Mouse (Mus musculus): ENCODE results near the gene Ube2ql1.

Gene Ube2ql1

GRCm38 (mm10) chr13:69707496-69707895 is 32.2 kb downstream of the Ube2ql1 start:
- CTCF ChIA-PET: interaction anchor here (0.7 kb wide), 1 partner anchor 58 kb away, joined by 7 read pairs; no protein-coding TSS in a partner anchor

GRCm38 (mm10) chr13:69706919-69707318 is 32.8 kb downstream of the Ube2ql1 start:
- CTCF ChIA-PET: no interaction called here

- CTCF ChIA-PET: no interaction called here
These were observed 36.2 kb downstream of the Ube2ql1 start for GRCm38 (mm10) chr13:69703505-69703904.

GRCm38 (mm10) chr13:69701397-69701796 is 38.3 kb downstream of the Ube2ql1 start:
- CTCF ChIA-PET: no interaction called here

GRCm38 (mm10) chr13:69700827-69701226 is 38.9 kb downstream of the Ube2ql1 start:
- CTCF ChIA-PET: no interaction called here

GRCm38 (mm10) chr13:69696333-69696991 is 43.2 kb downstream of the Ube2ql1 start:
- CTCF ChIA-PET: no interaction called here

GRCm38 (mm10) chr13:69691074-69691473 is 48.6 kb downstream of the Ube2ql1 start:
- CTCF ChIA-PET: no interaction called here

GRCm38 (mm10) chr13:69687023-69687422 is 52.7 kb downstream of the Ube2ql1 start:
- CTCF ChIA-PET: no interaction called here

- CTCF ChIA-PET: no interaction called here
These were observed 54.3 kb downstream of the Ube2ql1 start for GRCm38 (mm10) chr13:69685406-69685818.

GRCm38 (mm10) chr13:69673921-69674618 is 65.6 kb downstream of the Ube2ql1 start:
- CTCF ChIA-PET: no interaction called here

- CTCF ChIA-PET: no interaction called here
These were observed 66.3 kb downstream of the Ube2ql1 start for GRCm38 (mm10) chr13:69673197-69673920.

GRCm38 (mm10) chr13:69672565-69672964 is 67.1 kb downstream of the Ube2ql1 start:
- CTCF ChIA-PET: no interaction called here

- CTCF ChIA-PET: no interaction called here
These were observed 67.6 kb downstream of the Ube2ql1 start for GRCm38 (mm10) chr13:69672121-69672520.

- CTCF ChIA-PET: interaction anchor here (0.6 kb wide), 1 partner anchor 651 kb away, joined by 3 read pairs; no protein-coding TSS in a partner anchor
These were observed 85.2 kb downstream of the Ube2ql1 start for GRCm38 (mm10) chr13:69654508-69654907.

Data from spleen, embryonic (tissue).